Mouse (Mus musculus) lung, adult 2 months (tissue): ENCODE results near the gene Ermp1. TPM values are rescaled to one million over a fixed set of nuclear protein-coding genes. Genes with fewer than 3 reads are reported as not detected.

Experiments used
- DNase-seq: peaks from one replicate; pipeline ENCODE4 v3.0.0; 2022
- H3K4me1 ChIP-seq: fragments of 200-500 bp; 2 replicates; pipeline ENCODE4 v1.6.1; 2011; ENCODE audit warnings: low read length; ENCODE audit not compliant: control insufficient read depth, insufficient read depth
- H3K4me3 ChIP-seq: fragments of 200-500 bp; replicated peaks from 2 replicates; pipeline ENCODE3; 2011; ENCODE audit warnings: low read depth, mild to moderate bottlenecking, control low read depth, low read length; ENCODE audit errors: extremely low read depth
- CTCF ChIP-seq: fragments of 200-500 bp; IDR thresholded peaks from 2 replicates; pipeline ENCODE4 v1.5.1; 2011; ENCODE audit warnings: mild to moderate bottlenecking, low read length, control low read depth; ENCODE audit not compliant: insufficient read depth
- POLR2A ChIP-seq: fragments of 200-500 bp; IDR thresholded peaks from 2 replicates; pipeline ENCODE4 v1.6.1; 2011; ENCODE audit warnings: low read depth, mild to moderate bottlenecking, control low read depth, low read length, borderline replicate concordance; ENCODE audit errors: extremely low read depth
- WGBS: fragments of 180-500 bp; shearing (Covaris S2); methylation state at CpG from one replicate; pipeline ENCODE4 v1.1.7; 2018; 5-methylcytosine and 5-hydroxymethylcytosine counted together
- polyA plus RNA-seq: library from polyadenylated mRNA; depleted of rRNA; stranded (reverse); fragments of >200 nt; gene quantifications from 2 replicates; pipeline ENCODE4 v1.2.3, GENCODE M21; 2012; rRNA removed

Ermp1 gene
- polyA plus RNA-seq, 1 experiment, result 15.7 TPM

GRCm38 (mm10) chr19:29562603-29563002 is 85.6 kb downstream of the Ermp1 start:
- DNase-seq, result peak; percentile 7
- Histone ChIP-seq H3K4me3 (no peak overlapping the region), H3K4me1 (no peaks in the 10 kb centered on the region; the same call in 1 of the 2 replicates)
- 30% methylated on average over 3 of the region's 3 CpGs for WGBS
- TF ChIP-seq CTCF, result no peak
- no peak for TF ChIP-seq POLR2A

DNA sequence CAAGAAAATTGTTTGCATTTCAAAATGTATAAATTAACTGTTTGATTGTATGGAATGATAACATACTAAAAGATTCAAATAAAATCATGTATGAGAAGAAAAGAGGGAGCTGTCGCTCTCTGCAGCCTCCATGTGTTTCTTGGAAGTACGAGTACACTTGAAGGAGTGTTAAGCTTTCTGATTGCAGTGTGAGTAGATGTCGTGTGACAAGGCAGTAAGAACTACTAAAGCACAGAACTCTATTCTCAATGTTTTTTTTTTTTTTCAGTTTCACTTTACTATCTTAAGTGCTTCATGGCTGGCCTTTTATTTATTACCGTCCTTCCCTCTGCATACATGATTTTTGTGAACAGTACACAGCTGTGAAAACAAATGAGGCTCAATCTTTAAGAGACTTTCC is 86.0 kb downstream of the Ermp1 start:
- Histone ChIP-seq H3K4me3 (no peak overlapping the region), H3K4me1 (no peaks in the 10 kb centered on the region; the same call in 1 of the 2 replicates)
- WGBS, result 55% methylated on average over 4 of the region's 4 CpGs
- no peak for TF ChIP-seq CTCF
- no peak for TF ChIP-seq POLR2A
- no peak for DNase-seq

Other genes with a start within 250 kb of the Ermp1 start
- gene Pdcd1lg2, start 237.5 kb downstream of the Ermp1 start, polyA plus RNA-seq, result 0.29 and 0.37 TPM in 2 replicates
- 12.3 and 19.1 TPM in 2 replicates for gene Ric1, start 126.1 kb downstream of the Ermp1 start, polyA plus RNA-seq
- gene Mlana, start 49.4 kb upstream of the Ermp1 start, polyA plus RNA-seq, result 0.75 and 1.1 TPM in 2 replicates
- 5.0 and 5.7 TPM in 2 replicates for gene 9930021J03Rik, start 157.6 kb upstream of the Ermp1 start, polyA plus RNA-seq
- 1.8 and 3.0 TPM in 2 replicates for gene Ranbp6, start 164.6 kb upstream of the Ermp1 start, polyA plus RNA-seq